Mouse (Mus musculus) layer of hippocampus, adult 2 months (tissue): ENCODE data around the gene Nudcd3. TPM values are rescaled to one million over a fixed set of nuclear protein-coding genes. Genes with fewer than 3 reads are reported as not detected.

Experiments used
- DNase-seq, 2 experiments: peaks; one replicate each; pipeline ENCODE4 v3.0.0; 2022; ENCODE audit warnings: low spot score in 2 of 2
- H3K27ac ChIP-seq: fragments of 200-600 bp; 2 replicates; pipeline ENCODE4 v1.8.1; 2022
- H3K4me3 ChIP-seq: fragments of 200-600 bp; 2 replicates; pipeline ENCODE4 v1.8.1; 2022; ENCODE audit warnings: mild to moderate bottlenecking
- CTCF ChIP-seq: fragments of 200-600 bp; conservative IDR thresholded peaks from 2 replicates; pipeline ENCODE4 v1.8.1; 2022; ENCODE audit warnings: antibody characterized with exemption, mild to moderate bottlenecking, moderate library complexity
- total RNA-seq, 2 experiments: library from RNA; stranded (reverse); gene quantifications; 2 replicates each; pipeline ENCODE4 v1.2.3; 2021

Gene Nudcd3
- total RNA-seq, 2 experiments from 2014 or later: 117 to 118 TPM

DNA sequence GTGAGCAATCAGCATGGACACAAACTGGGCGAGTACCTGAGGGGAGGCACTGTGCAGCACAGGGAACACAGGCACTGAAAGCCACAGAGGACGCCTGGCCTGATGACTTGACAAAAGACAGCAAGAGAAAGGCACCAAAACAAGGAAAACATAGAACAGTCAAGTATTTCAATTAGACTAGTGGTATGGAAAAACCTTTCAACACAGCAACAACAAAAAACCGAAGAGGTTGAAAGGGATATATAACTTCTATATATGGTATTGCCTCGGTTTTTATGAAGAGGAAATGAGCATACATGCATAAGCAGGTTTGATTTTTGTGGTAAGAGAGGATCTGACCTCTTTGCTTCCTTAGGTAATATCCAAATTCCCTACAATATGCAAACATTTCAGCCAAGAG is 47.4 kb downstream of the Nudcd3 start:
- Histone ChIP-seq H3K4me3 (no peak overlapping the region), H3K27ac (no peak overlapping the region)
- no peak for DNase-seq
- no peak for TF ChIP-seq CTCF

- no peak for TF ChIP-seq CTCF
- no peak overlapping the region for H3K27ac ChIP-seq
- no peak overlapping the region for H3K4me3 ChIP-seq
- no peak for DNase-seq
Measured at GRCm38 (mm10) chr11:6138233-6138950, 61.8 kb downstream of the Nudcd3 start.

DNA sequence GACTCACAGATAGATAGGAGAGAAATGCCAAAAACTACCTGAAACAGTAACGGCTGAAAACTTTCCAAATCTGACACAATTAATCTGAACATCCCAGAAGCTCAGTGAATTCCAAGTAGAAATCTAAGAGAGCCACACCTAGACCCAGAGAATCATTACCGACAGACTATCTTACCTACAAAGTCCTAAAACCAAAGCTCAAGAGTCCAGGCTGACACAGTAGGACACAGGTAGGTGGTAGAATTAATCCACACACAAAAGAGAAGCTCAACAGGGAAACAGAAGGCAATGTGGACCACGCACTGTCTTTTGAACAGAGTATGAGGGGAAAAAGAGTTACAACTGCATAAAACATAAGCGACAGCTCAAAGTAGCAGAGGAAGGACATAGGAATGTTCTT is 67.3 kb downstream of the Nudcd3 start:
- Histone ChIP-seq H3K4me3 (no peak overlapping the region), H3K27ac (no peak overlapping the region)
- DNase-seq: no peak
- TF ChIP-seq CTCF: no peak

DNA sequence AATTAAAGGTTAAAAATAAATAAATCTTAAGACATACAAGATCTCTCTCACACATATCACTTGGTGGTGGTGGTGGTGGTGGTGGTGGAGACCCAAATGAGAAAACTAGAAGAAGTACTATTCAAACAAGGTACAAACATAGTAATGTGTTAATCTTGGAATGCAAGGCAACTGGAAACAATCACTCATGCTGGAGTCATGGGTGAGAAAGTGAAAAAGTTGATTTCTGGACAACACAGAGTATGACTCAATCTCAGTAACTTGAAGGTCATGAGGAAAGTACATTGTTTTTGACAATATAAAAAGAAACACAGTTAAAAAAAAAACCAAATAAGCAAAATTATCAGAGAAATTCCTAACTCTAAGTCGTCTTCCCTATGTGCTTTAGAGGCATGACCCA is 69.6 kb downstream of the Nudcd3 start:
- TF ChIP-seq CTCF: no peak
- no peak overlapping the region for H3K27ac ChIP-seq
- H3K4me3 ChIP-seq: no peak overlapping the region
- no peak for DNase-seq

- H3K27ac ChIP-seq: no peak overlapping the region
- DNase-seq: no peak
- TF ChIP-seq CTCF: no peak
- H3K4me3 ChIP-seq: no peak overlapping the region
Measured at GRCm38 (mm10) chr11:6123605-6124120, 76.6 kb downstream of the Nudcd3 start.

- Histone ChIP-seq H3K4me3 (no peak overlapping the region), H3K27ac (no peak overlapping the region)
- TF ChIP-seq CTCF: no peak
- DNase-seq: no peak
Measured at GRCm38 (mm10) chr11:6122631-6123030, 77.6 kb downstream of the Nudcd3 start.

DNA sequence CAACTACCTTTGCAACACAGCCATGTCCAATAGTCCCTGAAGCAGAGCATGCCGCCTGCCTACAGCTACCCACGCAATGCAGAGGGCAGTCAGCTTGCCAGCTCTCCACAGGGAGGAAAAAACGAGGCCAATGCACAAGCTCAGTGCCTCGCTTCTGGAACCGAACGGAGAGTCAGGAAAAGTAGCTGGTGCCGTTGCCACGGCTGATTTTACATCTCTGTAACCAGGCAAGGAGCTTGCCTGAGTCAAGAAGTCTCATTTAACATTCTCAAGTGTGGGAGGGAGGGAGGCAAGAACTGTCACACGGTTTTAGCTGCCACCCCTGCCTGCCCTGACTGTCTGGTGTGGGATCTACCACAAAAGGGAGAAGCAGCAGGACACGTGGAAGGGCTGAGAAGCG is 79.6 kb downstream of the Nudcd3 start:
- no peak for TF ChIP-seq CTCF
- H3K4me3 ChIP-seq: no peak overlapping the region

DNA sequence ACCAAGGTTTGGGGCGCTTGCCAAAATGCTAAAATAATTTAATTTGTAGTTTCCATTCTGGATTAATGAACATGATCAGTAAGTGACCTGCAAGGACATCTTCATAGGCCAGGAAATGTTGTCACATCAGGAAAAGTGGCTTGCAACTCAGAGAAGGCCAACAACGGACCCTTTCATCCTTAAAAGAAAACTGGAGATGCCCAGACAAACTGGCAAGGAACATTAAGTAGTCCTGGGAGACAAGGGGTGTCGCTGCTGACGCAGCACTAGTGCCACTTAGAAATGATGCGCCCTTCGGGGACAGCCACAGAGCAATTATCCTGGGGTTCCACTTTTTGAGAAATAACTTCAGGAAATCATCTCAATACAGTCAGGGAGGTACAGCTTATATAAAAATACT is 80.2 kb downstream of the Nudcd3 start:
- Histone ChIP-seq H3K4me3 (no peak overlapping the region), H3K27ac (peak overlapping the region; percentile 90)
- TF ChIP-seq CTCF: no peak
- DNase-seq: no peak

More for the DNA sequence above, 79.6 kb downstream of the Nudcd3 start:
- H3K27ac ChIP-seq: peak overlapping the region; percentile 90
- peak; percentile 55 to 69 for DNase-seq

GRCm38 (mm10) chr11:6119312-6119711 is 80.9 kb downstream of the Nudcd3 start:
- Histone ChIP-seq H3K27ac (peak overlapping the region; percentile 90), H3K4me3 (no peak overlapping the region)
- DNase-seq: peak in 1 of 2 experiments; percentile 56
- no peak for TF ChIP-seq CTCF

GRCm38 (mm10) chr11:6117956-6118355 is 82.3 kb downstream of the Nudcd3 start:
- no peak for TF ChIP-seq CTCF
- H3K4me3 ChIP-seq: no peak overlapping the region
- no peak for DNase-seq
- H3K27ac ChIP-seq: peak overlapping the region; percentile 39; the same call in 1 of the 2 replicates

- H3K27ac ChIP-seq: peak overlapping the region; percentile 86
- no peak for DNase-seq
- no peak for TF ChIP-seq CTCF
- no peak overlapping the region for H3K4me3 ChIP-seq
Measured at GRCm38 (mm10) chr11:6111734-6112484, 88.3 kb downstream of the Nudcd3 start.

DNA sequence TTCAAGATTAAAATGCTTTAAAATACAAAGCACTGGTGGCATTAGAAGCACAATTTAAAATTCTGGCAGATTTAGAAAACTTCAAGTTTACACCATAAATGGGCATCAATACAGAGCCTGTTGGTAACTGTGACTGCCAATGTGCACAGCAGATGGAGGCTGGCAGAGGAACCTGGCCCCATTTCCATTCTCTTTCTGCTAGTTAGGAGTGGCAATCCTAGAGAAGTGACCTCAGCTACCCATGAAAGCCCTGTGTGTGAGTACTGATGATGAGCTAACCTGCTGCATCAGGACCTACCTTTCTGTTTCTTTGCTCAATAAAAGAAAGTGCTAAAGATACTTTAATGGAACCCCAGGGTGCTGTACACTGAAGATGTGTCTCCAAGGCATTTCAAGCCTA is 90.2 kb downstream of the Nudcd3 start:
- no peak for TF ChIP-seq CTCF
- Histone ChIP-seq H3K4me3 (no peak overlapping the region), H3K27ac (peak overlapping the region; percentile 86)
- peak; percentile 75 to 77 for DNase-seq

DNA sequence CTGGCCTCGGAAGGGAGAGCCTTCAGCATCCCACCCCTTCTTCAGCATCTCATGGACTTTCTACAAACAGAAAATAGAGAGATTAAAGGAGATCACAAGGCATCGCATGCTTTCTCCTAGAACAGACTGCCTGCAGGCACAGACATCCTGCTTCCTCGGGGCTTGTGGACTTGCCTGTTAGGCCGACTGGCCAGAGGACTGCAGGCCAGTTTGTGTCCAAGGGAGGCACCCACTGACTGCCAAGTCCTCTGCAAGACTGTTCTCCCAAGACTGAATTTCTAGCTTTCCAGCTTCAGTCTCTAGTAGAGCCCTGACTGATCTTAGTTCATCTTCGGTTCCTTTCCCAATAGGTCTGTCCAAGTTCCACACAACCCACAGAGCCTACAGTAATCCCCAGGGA is 91.9 kb downstream of the Nudcd3 start:
- Histone ChIP-seq H3K27ac (peak overlapping the region; percentile 86), H3K4me3 (no peak overlapping the region)
- no peak for DNase-seq
- no peak for TF ChIP-seq CTCF

DNA sequence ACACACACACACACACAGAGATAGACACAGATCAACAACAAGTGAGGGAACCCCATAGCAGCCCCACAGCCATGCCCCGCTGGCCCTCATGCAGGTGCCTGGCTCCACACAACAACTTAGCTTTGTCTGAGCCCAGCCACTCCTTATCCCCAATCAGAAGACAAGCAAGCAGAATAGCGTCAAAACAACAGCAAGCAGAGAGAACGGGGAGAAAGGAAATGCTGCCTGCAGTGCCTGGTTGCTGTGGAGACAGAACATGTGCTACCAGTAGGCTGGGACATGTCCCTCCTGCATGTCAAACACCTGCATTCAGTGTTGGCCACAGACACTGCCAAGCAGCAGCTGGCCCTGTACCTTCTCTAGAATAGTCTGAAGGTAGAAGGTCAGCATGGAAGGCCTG is 92.5 kb downstream of the Nudcd3 start:
- peak in 1 of 2 experiments; percentile 34 for DNase-seq
- TF ChIP-seq CTCF: no peak
- Histone ChIP-seq H3K27ac (peak overlapping the region; percentile 86), H3K4me3 (no peak overlapping the region)
